Mouse (Mus musculus) stomach, embryonic 15.5 days (tissue): ENCODE results near the gene Dnah11. TPM values are rescaled to one million over a fixed set of nuclear protein-coding genes. Genes with fewer than 3 reads are reported as not detected.

Experiments used
- ATAC-seq: fragments of 200-750 bp; cut with Nextera tagmentation; 2 replicates; pipeline ENCODE4 v1.8.0; 2017; ENCODE audit warnings: low read depth, moderate number of reproducible peaks, moderate TSS enrichment; ENCODE audit not compliant: insufficient read depth, low FRiP score
- H3K27ac ChIP-seq: fragments of 300-500 bp; sonication (generic); 2 replicates; pipeline ENCODE4 v1.5.1; 2015; ENCODE audit warnings: mild to moderate bottlenecking, inconsistent platforms
- H3K27me3 ChIP-seq: fragments of 300-500 bp; sonication (generic); replicated peaks from 2 replicates; pipeline ENCODE4 v1.6.1; 2015; ENCODE audit warnings: inconsistent platforms
- H3K36me3 ChIP-seq: fragments of 300-500 bp; sonication (generic); 2 replicates; pipeline ENCODE4 v1.6.1; 2015; ENCODE audit warnings: inconsistent platforms
- H3K4me1 ChIP-seq: fragments of 300-500 bp; sonication (generic); 2 replicates; pipeline ENCODE4 v1.6.1; 2015; ENCODE audit warnings: inconsistent platforms
- H3K4me2 ChIP-seq: fragments of 300-500 bp; sonication (generic); 2 replicates; pipeline ENCODE4 v1.6.1; 2015; ENCODE audit warnings: mild to moderate bottlenecking, inconsistent platforms
- H3K4me3 ChIP-seq: fragments of 300-500 bp; sonication (generic); replicated peaks from 2 replicates; pipeline ENCODE4 v1.5.1; 2015; ENCODE audit warnings: inconsistent platforms
- H3K9ac ChIP-seq: fragments of 300-500 bp; sonication (generic); 2 replicates; pipeline ENCODE4 v1.6.1; 2015; ENCODE audit warnings: inconsistent platforms
- H3K9me3 ChIP-seq: fragments of 300-500 bp; sonication (generic); 2 replicates; pipeline ENCODE4 v1.6.1; 2016; ENCODE audit warnings: inconsistent platforms
- WGBS: fragments of 180-500 bp; shearing (Covaris S2); methylation state at CpG from one replicate; pipeline ENCODE4 v1.1.7; 2015; 5-methylcytosine and 5-hydroxymethylcytosine counted together
- polyA plus RNA-seq: library from polyadenylated mRNA; unstranded; fragments of >200 nt; fragmentation: Nextera tagmentation; extraction: Ambion mirVana; gene quantifications from 2 replicates; pipeline ENCODE4 v1.2.1, GENCODE M21; 2015

Gene Dnah11
- polyA plus RNA-seq, 1 experiment from 2014 or later = 0.04 TPM

GRCm38 (mm10) chr12:118084134-118084533, 114.7 kb downstream of the Dnah11 start:
- 68% methylated on average over 5 of the region's 5 CpGs for WGBS
- no peak overlapping the region for H3K27ac ChIP-seq
- no peaks in the 10 kb centered on the region for H3K27me3 ChIP-seq
- H3K9ac ChIP-seq = no peak overlapping the region
- H3K4me1 ChIP-seq = no peaks in the 10 kb centered on the region
- no peaks in the 10 kb centered on the region for H3K36me3 ChIP-seq
- no peak overlapping the region for H3K4me2 ChIP-seq
- no peaks in the 10 kb centered on the region for H3K9me3 ChIP-seq
- ATAC-seq = no peak
- no peak overlapping the region for H3K4me3 ChIP-seq

- H3K9ac ChIP-seq = no peak overlapping the region
- no peaks in the 10 kb centered on the region for H3K36me3 ChIP-seq
- H3K4me2 ChIP-seq = no peak overlapping the region
- H3K4me3 ChIP-seq = no peak overlapping the region
- WGBS = 86% methylated on average over 6 of the region's 6 CpGs
- H3K27me3 ChIP-seq = no peaks in the 10 kb centered on the region
- H3K9me3 ChIP-seq = no peaks in the 10 kb centered on the region
- no peak for ATAC-seq
- H3K27ac ChIP-seq = no peak overlapping the region
- H3K4me1 ChIP-seq = no peaks in the 10 kb centered on the region
Measured at GRCm38 (mm10) chr12:118080441-118080840, 118.4 kb downstream of the Dnah11 start.

GRCm38 (mm10) chr12:118078434-118078989, 120.3 kb downstream of the Dnah11 start:
- H3K27me3 ChIP-seq = no peaks in the 10 kb centered on the region
- 71% methylated on average over 9 of the region's 9 CpGs for WGBS
- H3K27ac ChIP-seq = no peak overlapping the region
- no peak overlapping the region for H3K9ac ChIP-seq
- no peak overlapping the region for H3K4me2 ChIP-seq
- no peaks in the 10 kb centered on the region for H3K9me3 ChIP-seq
- no peak for ATAC-seq
- H3K4me3 ChIP-seq = no peak overlapping the region
- H3K4me1 ChIP-seq = no peaks in the 10 kb centered on the region
- no peaks in the 10 kb centered on the region for H3K36me3 ChIP-seq

- 67% methylated on average over 3 of the region's 3 CpGs for WGBS
- Histone ChIP-seq H3K27ac (no peak overlapping the region), H3K36me3 (no peaks in the 10 kb centered on the region), H3K9ac (no peak overlapping the region), H3K4me1 (no peaks in the 10 kb centered on the region), H3K4me2 (no peak overlapping the region), H3K4me3 (no peak overlapping the region), H3K27me3 (no peaks in the 10 kb centered on the region), H3K9me3 (no peaks in the 10 kb centered on the region)
- ATAC-seq = no peak
Measured at GRCm38 (mm10) chr12:118076802-118077201, 122.0 kb downstream of the Dnah11 start.

GRCm38 (mm10) chr12:118072181-118072872, 126.5 kb downstream of the Dnah11 start:
- Histone ChIP-seq H3K9ac (no peak overlapping the region), H3K4me1 (no peaks in the 10 kb centered on the region), H3K4me2 (no peak overlapping the region), H3K9me3 (no peaks in the 10 kb centered on the region), H3K27me3 (no peaks in the 10 kb centered on the region), H3K36me3 (no peaks in the 10 kb centered on the region), H3K27ac (no peak overlapping the region), H3K4me3 (no peak overlapping the region)
- no peak for ATAC-seq
- WGBS = 76% methylated on average over 3 of the region's 3 CpGs

GRCm38 (mm10) chr12:118071667-118072066, 127.2 kb downstream of the Dnah11 start:
- Histone ChIP-seq H3K4me2 (no peak overlapping the region), H3K36me3 (no peaks in the 10 kb centered on the region), H3K4me1 (no peaks in the 10 kb centered on the region), H3K9me3 (no peaks in the 10 kb centered on the region), H3K4me3 (no peak overlapping the region), H3K27me3 (no peaks in the 10 kb centered on the region), H3K27ac (no peak overlapping the region), H3K9ac (no peak overlapping the region)
- 92% methylated on average over 1 of the region's 1 CpGs for WGBS
- ATAC-seq = no peak

- H3K27ac ChIP-seq = no peak overlapping the region
- H3K4me1 ChIP-seq = no peaks in the 10 kb centered on the region
- H3K4me3 ChIP-seq = no peak overlapping the region
- no peak overlapping the region for H3K4me2 ChIP-seq
- no peaks in the 10 kb centered on the region for H3K27me3 ChIP-seq
- no peaks in the 10 kb centered on the region for H3K36me3 ChIP-seq
- H3K9me3 ChIP-seq = no peaks in the 10 kb centered on the region
- ATAC-seq = no peak
- WGBS = 62% methylated on average over 4 of the region's 4 CpGs
- H3K9ac ChIP-seq = no peak overlapping the region
Measured at GRCm38 (mm10) chr12:118068785-118069184, 130.1 kb downstream of the Dnah11 start.

GRCm38 (mm10) chr12:118062343-118062742, 136.5 kb downstream of the Dnah11 start:
- Histone ChIP-seq H3K4me1 (no peaks in the 10 kb centered on the region), H3K9ac (no peak overlapping the region), H3K36me3 (no peaks in the 10 kb centered on the region), H3K9me3 (no peaks in the 10 kb centered on the region), H3K27me3 (no peaks in the 10 kb centered on the region), H3K4me3 (no peak overlapping the region), H3K4me2 (no peak overlapping the region), H3K27ac (no peak overlapping the region)
- WGBS = 86% methylated on average over 6 of the region's 6 CpGs
- ATAC-seq = no peak

- H3K27ac ChIP-seq = no peak overlapping the region
- H3K9me3 ChIP-seq = no peaks in the 10 kb centered on the region
- H3K9ac ChIP-seq = no peak overlapping the region
- ATAC-seq = no peak
- H3K27me3 ChIP-seq = no peaks in the 10 kb centered on the region
- no peak overlapping the region for H3K4me2 ChIP-seq
- 75% methylated on average over 10 of the region's 10 CpGs for WGBS
- H3K36me3 ChIP-seq = no peaks in the 10 kb centered on the region
- no peaks in the 10 kb centered on the region for H3K4me1 ChIP-seq
- no peak overlapping the region for H3K4me3 ChIP-seq
Measured at GRCm38 (mm10) chr12:118056876-118057275, 142.0 kb downstream of the Dnah11 start.

- ATAC-seq = no peak
- no peak overlapping the region for H3K4me2 ChIP-seq
- no peak overlapping the region for H3K27ac ChIP-seq
- H3K9ac ChIP-seq = no peak overlapping the region
- no peak overlapping the region for H3K4me3 ChIP-seq
- H3K9me3 ChIP-seq = no peaks in the 10 kb centered on the region
- H3K27me3 ChIP-seq = no peaks in the 10 kb centered on the region
- 80% methylated on average over 4 of the region's 4 CpGs for WGBS
- H3K36me3 ChIP-seq = no peaks in the 10 kb centered on the region
- H3K4me1 ChIP-seq = no peaks in the 10 kb centered on the region
Measured at GRCm38 (mm10) chr12:118045381-118045780, 153.5 kb downstream of the Dnah11 start.

- Histone ChIP-seq H3K9me3 (no peaks in the 10 kb centered on the region), H3K27ac (no peak overlapping the region), H3K4me3 (no peak overlapping the region), H3K4me2 (no peak overlapping the region), H3K9ac (no peak overlapping the region), H3K27me3 (no peaks in the 10 kb centered on the region), H3K36me3 (no peaks in the 10 kb centered on the region), H3K4me1 (no peaks in the 10 kb centered on the region)
- ATAC-seq = no peak
- 91% methylated on average over 1 of the region's 1 CpGs for WGBS
Measured at GRCm38 (mm10) chr12:118043130-118043647, 155.7 kb downstream of the Dnah11 start.

- no peak for ATAC-seq
Measured at GRCm38 (mm10) chr12:118042196-118042595, 156.6 kb downstream of the Dnah11 start.

More at GRCm38 (mm10) chr12:118042196-118042595, 156.6 kb downstream of the Dnah11 start:
- Histone ChIP-seq H3K9ac (no peak overlapping the region), H3K36me3 (no peaks in the 10 kb centered on the region), H3K4me2 (no peak overlapping the region), H3K4me3 (no peak overlapping the region), H3K9me3 (no peaks in the 10 kb centered on the region), H3K27ac (no peak overlapping the region), H3K4me1 (no peaks in the 10 kb centered on the region), H3K27me3 (no peaks in the 10 kb centered on the region)
- 78% methylated on average over 2 of the region's 2 CpGs for WGBS
